Mouse (Mus musculus) spleen, adult 2 months (tissue): ENCODE results near the gene B3gat3. TPM values are rescaled to one million over a fixed set of nuclear protein-coding genes. Genes with fewer than 3 reads are reported as not detected.

Experiments used
- DNase-seq, 2 experiments: peaks; one replicate each; pipeline versions ENCODE4 v3.0.0 to v3.0.0-alpha.2; 2012 to 2021; ENCODE audit warnings: low spot score in 2 of 2, low read depth in 1 of 2
- H3K27ac ChIP-seq: fragments of 200-500 bp; 2 replicates; pipeline ENCODE4 v1.5.1; 2012; ENCODE audit warnings: low read length, inconsistent platforms; ENCODE audit not compliant: insufficient read depth
- H3K27me3 ChIP-seq: fragments of 200-500 bp; 2 replicates; pipeline ENCODE4 v1.6.1; 2012; ENCODE audit warnings: mild to moderate bottlenecking, moderate library complexity, low read length, inconsistent platforms; ENCODE audit not compliant: control insufficient read depth, insufficient read depth
- H3K36me3 ChIP-seq: fragments of 200-500 bp; 2 replicates; pipeline ENCODE4 v1.6.1; 2012; ENCODE audit warnings: mild to moderate bottlenecking, low read length, inconsistent platforms; ENCODE audit not compliant: control insufficient read depth, insufficient read depth
- H3K4me1 ChIP-seq: fragments of 200-500 bp; 2 replicates; pipeline ENCODE4 v1.6.1; 2011; ENCODE audit warnings: inconsistent platforms; ENCODE audit not compliant: control insufficient read depth, insufficient read depth, insufficient read length
- H3K4me3 ChIP-seq: fragments of 200-500 bp; 2 replicates; pipeline ENCODE4 v1.5.1; 2011; ENCODE audit warnings: mild to moderate bottlenecking, inconsistent platforms; ENCODE audit not compliant: insufficient read depth, insufficient read length; ENCODE audit errors: extremely low read depth
- CTCF ChIP-seq: fragments of 200-500 bp; IDR thresholded peaks from 2 replicates; pipeline ENCODE4 v1.5.1; 2011; ENCODE audit warnings: mild to moderate bottlenecking, inconsistent platforms; ENCODE audit not compliant: insufficient read depth, insufficient read length, insufficient replicate concordance; ENCODE audit errors: extremely low read depth
- POLR2A ChIP-seq: fragments of 200-500 bp; IDR thresholded peaks from 2 replicates; pipeline ENCODE4 v1.6.1; 2011; ENCODE audit warnings: low read depth, low read length, inconsistent platforms
- WGBS: fragments of 180-500 bp; shearing (Covaris S2); methylation state at CpG from one replicate; pipeline ENCODE4 v1.1.7; 2018; 5-methylcytosine and 5-hydroxymethylcytosine counted together
- polyA plus RNA-seq: library from polyadenylated mRNA; depleted of rRNA; stranded (reverse); fragments of >200 nt; gene quantifications from 2 replicates; pipeline ENCODE4 v1.2.3, GENCODE M21; 2012

Gene B3gat3
- polyA plus RNA-seq, 1 experiment, result 86.0 TPM

DNA sequence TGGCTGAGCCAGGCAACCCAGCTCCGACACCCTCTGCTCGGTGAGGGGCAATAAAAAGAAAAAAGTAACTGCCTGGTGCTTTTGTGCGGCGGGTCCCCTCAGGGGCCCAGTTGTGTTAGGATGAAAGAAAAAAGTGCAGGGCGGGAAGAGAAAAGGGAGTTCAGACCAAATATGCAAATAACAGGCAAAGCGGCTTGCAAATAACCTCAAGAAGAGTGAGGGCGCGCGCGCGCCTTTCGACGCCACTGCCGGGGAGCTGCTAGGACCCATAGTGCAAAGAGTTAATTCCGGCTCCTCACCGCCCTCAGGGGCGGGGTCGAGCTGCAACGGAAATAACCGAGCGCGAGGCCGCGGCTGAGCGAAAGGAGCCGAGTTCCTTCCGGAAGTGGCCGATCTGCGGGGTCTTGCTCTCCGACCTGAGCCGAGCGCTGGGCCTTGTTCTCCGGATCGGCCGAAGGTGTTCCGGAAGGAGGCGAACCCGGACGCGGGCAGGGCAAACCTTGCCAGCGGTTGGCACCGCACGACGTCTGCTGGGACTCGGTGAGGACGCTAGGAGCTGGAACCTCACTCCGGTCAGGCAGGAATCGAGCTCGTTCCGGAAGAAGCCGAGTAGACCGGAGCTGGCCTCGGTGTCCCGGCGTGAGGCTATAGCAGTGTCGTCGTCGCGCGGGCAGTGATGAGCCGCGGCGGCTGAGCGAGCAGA is 21.5 kb downstream of the B3gat3 start, which contains the start of gene Mta2:
Mta2 (plus strand) TSS at position 361 of the 703 bp plus-strand sequence.
- peaks cover 30% of the 10 kb centered on the region for H3K36me3 ChIP-seq
- TF ChIP-seq POLR2A (peak; percentile 89), CTCF (no peak)
- peaks cover 17% of the 10 kb centered on the region for H3K4me1 ChIP-seq
- H3K4me3 ChIP-seq, result peak within 1 kb of the TSS; percentile 93
- no peaks in the 10 kb centered on the region for H3K27me3 ChIP-seq
- WGBS, result under 1% methylated on average over 64 of the region's 64 CpGs
- DNase-seq, result peak; percentile 95 to 97
- peak within 1 kb of the TSS; percentile 99 for H3K27ac ChIP-seq

DNA sequence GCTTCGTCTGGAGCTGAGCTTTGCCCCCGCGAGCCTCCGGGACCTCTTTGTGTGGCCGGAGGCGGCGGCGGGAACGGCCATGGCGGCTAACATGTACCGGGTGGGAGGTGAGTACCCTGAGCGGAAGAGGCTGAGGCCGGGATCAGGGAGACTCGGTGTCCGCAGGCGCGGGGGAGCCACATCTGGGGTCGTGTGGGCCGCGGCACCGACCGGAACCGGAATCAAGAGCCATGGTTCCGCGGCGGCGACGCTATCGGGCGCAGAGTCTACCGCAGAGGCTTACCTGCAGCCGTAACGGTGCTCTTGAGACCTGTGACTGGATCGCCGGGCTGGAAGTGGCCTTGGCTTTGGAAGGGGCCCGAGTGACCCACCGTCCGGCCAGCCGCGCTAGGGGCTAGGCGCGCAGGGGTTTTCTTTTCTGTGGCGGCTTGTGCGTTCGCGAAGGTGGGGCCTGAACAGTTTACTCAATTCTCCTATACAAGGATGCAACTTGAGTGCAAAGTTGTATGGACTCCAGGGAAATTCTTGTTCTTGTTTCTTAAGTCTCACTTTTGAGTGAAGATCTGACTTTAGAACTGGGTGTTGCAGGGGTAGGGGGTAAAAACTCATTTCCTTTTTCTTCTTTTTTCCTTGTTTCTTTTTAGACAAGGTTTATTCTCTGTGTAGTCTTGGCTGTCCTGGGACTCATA is 22.2 kb downstream of the B3gat3 start:
- peak in 1 of 2 experiments; percentile 54 for DNase-seq
- H3K27ac ChIP-seq, result peak overlapping the region; percentile 99
- peaks cover 32% of the 10 kb centered on the region for H3K36me3 ChIP-seq
- H3K4me1 ChIP-seq, result peaks cover 17% of the 10 kb centered on the region
- under 1% methylated on average over 46 of the region's 46 CpGs for WGBS
- peak overlapping the region; percentile 93 for H3K4me3 ChIP-seq
- H3K27me3 ChIP-seq, result no peaks in the 10 kb centered on the region
- TF ChIP-seq POLR2A, result peak; percentile 20; the same call in 1 of the 2 replicates
- no peak for TF ChIP-seq CTCF

DNA sequence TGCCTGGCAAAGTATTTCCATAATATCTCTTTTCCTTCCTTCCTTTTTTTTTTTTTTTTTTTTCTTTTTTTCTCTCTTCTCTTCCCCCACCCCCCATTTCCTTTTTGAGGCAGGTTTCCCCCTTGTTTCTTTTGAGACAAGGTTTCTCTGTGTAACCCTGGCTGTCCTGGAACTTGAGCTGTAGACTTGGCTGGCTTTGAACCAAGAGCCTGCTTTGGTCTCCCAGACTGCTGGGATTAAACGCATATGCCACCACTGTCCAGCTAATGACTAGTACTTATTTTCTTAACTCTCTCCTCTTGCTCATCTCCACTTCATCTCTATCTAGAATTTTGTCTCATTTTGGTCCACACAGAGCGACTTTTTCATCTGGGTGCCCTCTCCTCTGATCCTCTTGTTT is 22.9 kb downstream of the B3gat3 start:
- 35% methylated on average over 2 of the region's 2 CpGs for WGBS
- Histone ChIP-seq H3K27me3 (no peaks in the 10 kb centered on the region), H3K27ac (no peak overlapping the region), H3K4me3 (peak overlapping the region; percentile 93), H3K36me3 (peaks cover 36% of the 10 kb centered on the region), H3K4me1 (peaks cover 17% of the 10 kb centered on the region)
- TF ChIP-seq CTCF (no peak), POLR2A (no peak)
- no peak for DNase-seq

DNA sequence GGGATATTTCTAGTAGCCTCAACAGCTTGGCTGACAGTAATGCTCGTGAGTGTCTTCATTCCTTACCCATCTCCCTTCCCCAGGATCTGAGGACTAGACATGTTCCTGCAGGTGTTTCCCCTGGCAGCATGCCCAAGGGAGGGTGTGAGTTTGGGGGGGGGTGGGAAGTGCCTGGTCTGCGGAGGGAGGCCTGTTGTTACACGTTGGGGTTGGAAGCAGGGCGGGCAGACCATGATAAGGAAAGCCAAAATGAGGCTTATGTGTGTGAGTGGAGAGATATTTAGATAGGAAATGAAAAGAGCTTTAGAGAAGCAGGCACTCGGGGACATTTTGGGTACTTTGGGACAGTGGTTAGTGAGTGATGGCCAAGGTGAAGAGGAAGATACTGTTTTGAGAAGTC is 23.9 kb downstream of the B3gat3 start:
- Histone ChIP-seq H3K27me3 (no peaks in the 10 kb centered on the region), H3K4me3 (no peak overlapping the region), H3K27ac (peak overlapping the region; percentile 5; the same call in 1 of the 2 replicates), H3K36me3 (peaks cover 41% of the 10 kb centered on the region), H3K4me1 (peaks cover 17% of the 10 kb centered on the region)
- no peak for DNase-seq
- WGBS, result 19% methylated on average over 5 of the region's 5 CpGs
- no peak for TF ChIP-seq CTCF
- TF ChIP-seq POLR2A, result no peak

DNA sequence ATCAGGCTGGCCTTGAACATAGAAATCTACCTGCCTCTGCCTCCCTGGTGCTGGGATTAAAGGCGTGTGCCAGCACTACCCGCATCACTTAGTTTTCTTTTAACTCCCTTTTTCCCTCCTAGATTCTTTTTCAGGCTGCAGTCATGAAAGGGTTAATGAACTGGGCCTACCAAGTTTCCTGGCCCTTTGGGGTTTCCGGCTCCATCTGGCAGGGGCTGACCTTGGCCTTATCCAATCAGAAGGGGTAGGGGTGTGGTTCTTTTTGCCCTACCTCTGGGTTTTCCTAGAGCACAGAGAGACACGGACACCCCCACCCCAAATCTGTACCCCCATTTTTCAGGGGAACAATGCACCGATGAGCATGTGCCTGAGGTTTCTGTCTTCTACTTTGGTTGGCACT is 24.6 kb downstream of the B3gat3 start:
- Histone ChIP-seq H3K4me3 (no peak overlapping the region), H3K4me1 (peaks cover 17% of the 10 kb centered on the region), H3K27me3 (no peaks in the 10 kb centered on the region), H3K27ac (no peak overlapping the region), H3K36me3 (peaks cover 44% of the 10 kb centered on the region)
- DNase-seq, result peak in 1 of 2 experiments; percentile 43
- TF ChIP-seq POLR2A (no peak), CTCF (no peak)
- WGBS, result 20% methylated on average over 5 of the region's 5 CpGs

DNA sequence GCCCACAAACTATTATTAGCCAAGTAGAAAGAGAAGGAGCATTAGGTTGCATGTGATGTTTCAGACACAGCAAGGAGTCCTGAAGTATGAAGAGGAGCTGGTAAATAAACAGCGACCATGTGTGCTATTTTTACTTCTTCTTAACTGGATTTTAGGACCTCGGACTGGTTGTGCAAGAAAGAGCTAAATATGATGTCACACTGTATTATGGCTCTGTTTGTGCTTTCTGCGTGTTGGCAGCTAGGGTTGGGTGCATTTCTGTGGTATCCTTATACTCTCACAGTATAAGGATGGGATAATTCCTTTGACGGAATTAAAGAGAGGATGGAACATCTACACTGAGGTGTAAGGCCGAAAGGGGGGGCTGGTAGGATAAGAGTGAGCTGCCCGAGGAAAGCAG is 25.1 kb downstream of the B3gat3 start:
- WGBS, result 74% methylated on average over 6 of the region's 6 CpGs
- Histone ChIP-seq H3K27ac (no peak overlapping the region), H3K27me3 (no peaks in the 10 kb centered on the region), H3K4me3 (no peak overlapping the region), H3K4me1 (peaks cover 17% of the 10 kb centered on the region), H3K36me3 (peaks cover 46% of the 10 kb centered on the region)
- TF ChIP-seq CTCF, result no peak
- no peak for TF ChIP-seq POLR2A
- DNase-seq, result no peak
